Mouse (Mus musculus) C2C12 (cell line): Measurements from ENCODE around the gene Stard3.

Source experiments
- CEBPB ChIP-seq: IDR thresholded peaks from one replicate; pipeline ENCODE4 v1.6.1; 2011; ENCODE audit warnings: low read depth, mild to moderate bottlenecking, control low read depth, moderate library complexity
- CTCF ChIP-seq: IDR thresholded peaks from one replicate; pipeline ENCODE4 v1.5.1; 2011; ENCODE audit not compliant: control insufficient read depth, insufficient read depth, insufficient read length
- MAX ChIP-seq: IDR thresholded peaks from one replicate; pipeline ENCODE4 v1.6.1; 2011; ENCODE audit warnings: mild to moderate bottlenecking, control low read depth
- MYOD1 ChIP-seq: IDR thresholded peaks from one replicate; pipeline ENCODE4 v1.6.1; 2011; ENCODE audit warnings: low read depth; ENCODE audit not compliant: control insufficient read depth, insufficient read length
- MYOG ChIP-seq: IDR thresholded peaks from one replicate; pipeline ENCODE4 v1.6.1; 2011; ENCODE audit not compliant: control insufficient read depth, insufficient read length; ENCODE audit errors: extremely low read depth
- USF1 ChIP-seq: IDR thresholded peaks from one replicate; pipeline ENCODE4 v1.6.1; 2011; ENCODE audit warnings: low read depth, mild to moderate bottlenecking, control low read depth, moderate library complexity

DNA sequence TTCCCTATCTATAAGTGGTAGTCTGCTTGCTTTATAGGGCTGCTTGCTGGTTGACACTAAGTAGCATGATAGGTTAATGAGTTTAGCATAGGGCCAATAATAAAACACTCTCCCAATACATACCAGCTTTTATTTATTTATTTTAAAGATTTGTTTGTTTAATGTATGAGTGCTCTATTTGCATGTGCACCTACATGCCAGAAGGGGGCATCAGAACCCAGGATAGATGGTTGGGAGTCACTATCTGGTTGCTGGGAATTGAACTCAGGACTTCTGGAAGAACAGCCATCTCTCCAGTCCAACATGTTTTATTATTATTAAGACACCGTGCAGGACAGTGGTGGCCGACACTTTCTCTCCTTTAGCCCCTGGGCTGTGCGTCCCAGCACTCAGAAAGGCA lies 26.0 kb upstream of the Stard3 start:
- no peak for TF ChIP-seq CTCF
- no peak for TF ChIP-seq MYOD1
- no peak for TF ChIP-seq MYOG
- no peak for TF ChIP-seq USF1
- no peak for TF ChIP-seq MAX
- TF ChIP-seq CEBPB: no peak
